Mouse (Mus musculus): Measurements from ENCODE around the gene Smarcal1. TPM values are rescaled to one million over a fixed set of nuclear protein-coding genes. Genes with fewer than 3 reads are reported as not detected.

Smarcal1 gene
- total RNA-seq, 2 experiments from 2014 or later: 24.2 to 26.8 TPM

Other genes with a start within 250 kb of the Smarcal1 start
- gene March4, start 46.3 kb upstream of the Smarcal1 start, total RNA-seq (2021): not detected
- not detected for gene Ankar, start 117.3 kb downstream of the Smarcal1 start, total RNA-seq (2021)
- 100 to 1,000 TPM; 587 to 604 TPM for gene Rpl37a, start 128.0 kb downstream of the Smarcal1 start, total RNA-seq (2021)
- gene Igfbp2, start 241.3 kb downstream of the Smarcal1 start, total RNA-seq (2021): under 1 TPM in 1 of 2 experiments, not detected in 1; 0.22 TPM

Data from heart, postnatal 36 days (tissue).